Mouse (Mus musculus): Measurements from ENCODE around the gene Prrx2. TPM values are rescaled to one million over a fixed set of nuclear protein-coding genes. Genes with fewer than 3 reads are reported as not detected.

Gene Prrx2
- polyA plus RNA-seq (2014; fragmentation: Nextera tagmentation; extraction: Ambion mirVana), result 15.7 and 15.9 TPM in 2 replicates

GRCm38 (mm10) chr2:30834373-30835022 lies at the start of gene Prrx2:
TSS of gene Prrx2 (plus strand) at chr2:30834972.
- Histone ChIP-seq H3K27me3 (ENCODE audit: insufficient read depth, low read length) (no peaks in the 10 kb centered on the region), H3K36me3 (ENCODE audit: insufficient read depth) (no peaks in the 10 kb centered on the region), H3K27ac (ENCODE audit: low read depth) (no peak within 1 kb of the TSS), H3K4me3 (ENCODE audit: low read depth, low read length) (no peak within 1 kb of the TSS), H3K9me3 (ENCODE audit: low read depth, low read length) (no peaks in the 10 kb centered on the region), H3K9ac (no peak within 1 kb of the TSS), H3K4me2 (no peak within 1 kb of the TSS), H3K4me1 (ENCODE audit: insufficient read depth) (no peaks in the 10 kb centered on the region; the same call in 1 of the 2 replicates)
- ATAC-seq (ENCODE audit: insufficient read depth) (no peak), DNase-seq (no peak)
- TF ChIP-seq CTCF (IDR thresholded peaks at IDR 0.05; ENCODE audit: low read depth), result no peak
- 67% methylated on average over 8 of the region's 10 CpGs for WGBS

DNA sequence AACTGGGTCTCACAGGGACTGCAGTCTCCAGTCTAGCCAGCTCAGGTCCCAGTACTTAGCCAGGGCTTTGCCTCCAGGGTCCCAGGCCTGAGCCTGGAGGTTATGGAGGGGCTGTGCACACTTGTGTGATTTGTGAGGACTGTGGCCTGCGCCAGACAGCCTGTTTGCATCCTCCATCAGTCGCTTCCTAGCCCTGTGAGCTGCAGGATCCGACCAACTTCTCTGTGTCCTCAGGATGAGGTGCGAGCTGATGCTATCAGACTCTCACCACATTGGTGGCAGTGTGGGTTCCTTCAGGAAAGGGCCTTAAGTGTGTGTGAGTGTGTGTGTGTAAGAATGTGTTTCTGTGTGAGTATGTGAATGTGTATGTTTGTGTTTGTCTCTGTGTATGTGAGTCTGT lies 47.3 kb upstream of the Prrx2 start:
- no peak for TF ChIP-seq CTCF (IDR thresholded peaks at IDR 0.05; ENCODE audit: low read depth)
- Histone ChIP-seq H3K4me1 (ENCODE audit: insufficient read depth) (peaks cover 23% of the 10 kb centered on the region), H3K36me3 (ENCODE audit: insufficient read depth) (no peaks in the 10 kb centered on the region), H3K4me3 (ENCODE audit: low read depth, low read length) (no peak overlapping the region), H3K9ac (peak overlapping the region; percentile 20; the same call in 1 of the 2 replicates), H3K9me3 (ENCODE audit: low read depth, low read length) (no peaks in the 10 kb centered on the region), H3K27me3 (ENCODE audit: insufficient read depth, low read length) (no peaks in the 10 kb centered on the region), H3K4me2 (no peak overlapping the region), H3K27ac (ENCODE audit: low read depth) (peak overlapping the region; percentile 84)
- WGBS, result 27% methylated on average over 4 of the region's 4 CpGs
- DNase-seq, result peak; percentile 62
- ATAC-seq (ENCODE audit: insufficient read depth), result no peak

GRCm38 (mm10) chr2:30792061-30792460 lies 42.7 kb upstream of the Prrx2 start:
- H3K9me3 ChIP-seq (ENCODE audit: low read depth, low read length), result no peaks in the 10 kb centered on the region

DNA sequence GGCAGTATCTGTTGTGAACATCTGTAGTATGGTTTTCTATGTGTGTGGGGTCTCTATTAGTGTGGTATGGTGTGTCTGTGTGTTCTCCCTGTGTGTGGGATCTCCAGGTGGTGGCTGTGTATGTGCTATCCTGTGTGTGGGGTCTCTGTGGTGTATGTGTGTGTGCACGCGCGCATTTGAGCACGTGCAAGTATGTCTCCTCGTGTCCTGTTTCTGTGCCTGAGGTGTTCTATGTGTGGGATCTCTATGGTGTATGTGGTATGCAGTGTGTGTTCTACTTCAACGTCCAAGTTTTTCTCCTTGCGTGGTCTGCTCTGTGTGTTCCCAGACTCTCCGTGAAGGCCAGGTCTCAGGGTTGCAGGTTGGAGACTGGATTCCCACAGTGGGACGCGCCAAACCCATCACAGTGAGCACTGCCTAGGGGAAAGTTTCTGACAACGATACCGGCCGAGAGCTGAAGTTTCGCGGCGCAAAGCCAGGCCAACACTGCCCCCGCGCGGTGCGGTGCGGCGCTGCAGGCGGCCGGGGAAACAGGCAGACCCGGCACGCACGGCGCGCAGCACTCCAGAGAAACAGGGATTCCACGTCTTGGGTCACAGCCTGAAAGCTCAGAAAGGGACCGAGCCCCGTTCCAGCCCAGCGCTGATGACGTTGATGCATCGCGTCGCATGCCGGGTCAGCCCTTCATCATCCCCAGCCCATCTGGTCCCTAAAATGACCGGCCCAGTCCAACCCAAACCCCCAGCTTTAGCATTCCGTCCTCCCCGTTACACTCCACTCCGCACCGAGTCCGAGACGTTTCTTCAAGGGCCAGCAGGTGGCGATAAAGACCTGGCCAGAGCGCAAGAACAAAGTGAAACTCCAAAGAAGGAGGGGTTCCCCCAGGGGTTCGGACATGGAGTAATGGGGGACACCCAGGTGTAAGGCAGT lies 40.3 kb upstream of the Prrx2 start:
- Histone ChIP-seq H3K27me3 (ENCODE audit: insufficient read depth, low read length) (no peaks in the 10 kb centered on the region), H3K9me3 (ENCODE audit: low read depth, low read length) (no peaks in the 10 kb centered on the region), H3K4me2 (peak overlapping the region; percentile 66), H3K4me1 (ENCODE audit: insufficient read depth) (0 out of 2 replicates have a peak, but pooled peaks cover 5% of the 10 kb centered on the region), H3K4me3 (ENCODE audit: low read depth, low read length) (peak overlapping the region; percentile 35), H3K36me3 (ENCODE audit: insufficient read depth) (no peaks in the 10 kb centered on the region), H3K27ac (ENCODE audit: low read depth) (peak overlapping the region; percentile 76), H3K9ac (peak overlapping the region; percentile 45)
- TF ChIP-seq CTCF (IDR thresholded peaks at IDR 0.05; ENCODE audit: low read depth), result peak; percentile 86
- WGBS, result 5% methylated on average over 48 of the region's 48 CpGs
- DNase-seq (peak; percentile 96), ATAC-seq (ENCODE audit: insufficient read depth) (peak; percentile 69)

More at GRCm38 (mm10) chr2:30792061-30792460, 42.7 kb upstream of the Prrx2 start:
- DNase-seq (no peak), ATAC-seq (ENCODE audit: insufficient read depth) (no peak)
- no peaks in the 10 kb centered on the region for H3K27me3 ChIP-seq (ENCODE audit: insufficient read depth, low read length)
- H3K27ac ChIP-seq (ENCODE audit: low read depth), result no peak overlapping the region
- H3K9ac ChIP-seq, result no peak overlapping the region
- 84% methylated on average over 7 of the region's 7 CpGs for WGBS
- H3K4me1 ChIP-seq (ENCODE audit: insufficient read depth), result peaks cover 11% of the 10 kb centered on the region; the same call in 1 of the 2 replicates
- H3K4me3 ChIP-seq (ENCODE audit: low read depth, low read length), result no peak overlapping the region
- H3K4me2 ChIP-seq, result no peak overlapping the region
- TF ChIP-seq CTCF (IDR thresholded peaks at IDR 0.05; ENCODE audit: low read depth), result no peak
- no peaks in the 10 kb centered on the region for H3K36me3 ChIP-seq (ENCODE audit: insufficient read depth)

DNA sequence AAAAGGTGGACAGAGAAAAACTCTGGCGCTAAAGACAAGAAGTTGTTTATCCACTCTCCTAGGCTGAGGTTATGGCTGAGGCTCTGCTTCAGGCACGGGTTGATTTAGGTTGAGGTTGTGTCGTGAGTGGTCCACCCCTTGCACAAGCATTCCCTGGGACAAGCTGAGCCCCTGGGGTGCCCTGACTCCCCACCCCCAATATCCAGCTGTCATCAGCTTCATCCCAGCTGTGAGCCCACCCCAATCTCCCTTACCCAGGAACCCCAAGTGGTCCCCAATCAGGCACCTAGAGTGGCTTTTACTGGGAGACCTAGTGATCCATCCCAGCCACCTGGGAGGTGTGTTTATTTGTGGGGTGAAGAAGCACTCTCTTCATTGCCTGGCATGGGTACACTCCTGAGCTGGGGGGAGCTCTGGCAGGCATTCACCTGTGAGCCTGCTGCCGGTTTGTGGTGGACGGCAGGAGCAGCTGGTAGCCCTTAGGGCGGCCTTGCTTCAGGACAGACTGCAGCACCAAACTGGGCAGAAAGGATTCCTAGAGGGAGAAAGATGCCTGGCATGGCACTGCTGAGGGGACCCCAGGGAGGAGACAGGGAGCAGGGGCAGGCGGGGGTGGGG lies 39.4 kb upstream of the Prrx2 start:
- no peaks in the 10 kb centered on the region for H3K36me3 ChIP-seq (ENCODE audit: insufficient read depth)
- DNase-seq (no peak), ATAC-seq (ENCODE audit: insufficient read depth) (0 out of 2 replicates have a peak, but pooled peaks have one; percentile 9)
- 76% methylated on average over 7 of the region's 7 CpGs for WGBS
- H3K27me3 ChIP-seq (ENCODE audit: insufficient read depth, low read length), result no peaks in the 10 kb centered on the region
- 0 out of 2 replicates have a peak, but pooled peaks cover 5% of the 10 kb centered on the region for H3K4me1 ChIP-seq (ENCODE audit: insufficient read depth)
- H3K4me3 ChIP-seq (ENCODE audit: low read depth, low read length), result peak overlapping the region; percentile 35; the same call in 1 of the 2 replicates
- no peak overlapping the region for H3K27ac ChIP-seq (ENCODE audit: low read depth)
- H3K9ac ChIP-seq, result no peak overlapping the region
- peak overlapping the region; percentile 66 for H3K4me2 ChIP-seq
- no peaks in the 10 kb centered on the region for H3K9me3 ChIP-seq (ENCODE audit: low read depth, low read length)
- no peak for TF ChIP-seq CTCF (IDR thresholded peaks at IDR 0.05; ENCODE audit: low read depth)

DNA sequence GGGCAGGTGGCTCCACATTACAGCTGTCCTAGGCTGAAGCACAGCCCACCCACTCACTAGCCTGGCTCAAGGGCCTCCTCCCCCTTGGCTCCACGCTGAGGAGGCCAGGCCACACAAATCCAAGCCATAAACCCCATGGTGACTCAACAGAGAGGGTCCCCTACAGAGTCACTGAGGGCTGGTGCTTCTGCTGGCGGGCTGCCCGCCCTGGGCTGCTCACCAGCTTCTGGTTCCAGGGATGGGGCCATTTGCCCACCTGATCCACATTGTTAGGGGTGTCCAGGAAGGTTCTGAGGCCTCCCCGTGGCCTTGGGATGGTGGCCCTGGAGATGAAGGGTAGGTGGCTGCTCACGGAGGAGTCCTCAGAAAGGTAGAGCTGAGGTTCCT lies 38.9 kb upstream of the Prrx2 start:
- 0 out of 2 replicates have a peak overlapping the region, but pooled peaks have one; percentile 8 for H3K4me3 ChIP-seq (ENCODE audit: low read depth, low read length)

More for the DNA sequence above, 38.9 kb upstream of the Prrx2 start:
- 0 out of 2 replicates have a peak, but pooled peaks cover 5% of the 10 kb centered on the region for H3K4me1 ChIP-seq (ENCODE audit: insufficient read depth)
- WGBS, result 71% methylated on average over 5 of the region's 5 CpGs
- DNase-seq, result no peak
- H3K4me2 ChIP-seq, result peak overlapping the region; percentile 51
- no peaks in the 10 kb centered on the region for H3K36me3 ChIP-seq (ENCODE audit: insufficient read depth)
- H3K27ac ChIP-seq (ENCODE audit: low read depth), result peak overlapping the region; percentile 3; the same call in 1 of the 2 replicates
- no peak for TF ChIP-seq CTCF (IDR thresholded peaks at IDR 0.05; ENCODE audit: low read depth)
- no peaks in the 10 kb centered on the region for H3K9me3 ChIP-seq (ENCODE audit: low read depth, low read length)
- no peak overlapping the region for H3K9ac ChIP-seq
- peaks cover 4% of the 10 kb centered on the region for H3K27me3 ChIP-seq (ENCODE audit: insufficient read depth, low read length)
- ATAC-seq (ENCODE audit: insufficient read depth), result no peak
